Mouse (Mus musculus) stomach, embryonic 14.5 days (tissue): ENCODE measurements around the gene Notch2. TPM values are rescaled to one million over a fixed set of nuclear protein-coding genes. Genes with fewer than 3 reads are reported as not detected.

Experiments
- ATAC-seq: fragments of 200-750 bp; cut with Nextera tagmentation; 2 replicates; pipeline ENCODE4 v1.8.0; 2017; ENCODE audit warnings: low read depth, moderate TSS enrichment; ENCODE audit not compliant: insufficient number of reproducible peaks, insufficient read depth, low FRiP score
- H3K27ac ChIP-seq: fragments of 300-500 bp; sonication (generic); 2 replicates; pipeline ENCODE4 v1.5.1; 2014; ENCODE audit warnings: mild to moderate bottlenecking, low read length, moderate library complexity, mixed read lengths
- H3K27me3 ChIP-seq: fragments of 300-500 bp; sonication (generic); 2 replicates; pipeline ENCODE4 v1.6.1; 2014; ENCODE audit warnings: low read length, control low read depth, mixed read lengths; ENCODE audit not compliant: control insufficient read depth, insufficient read depth
- H3K36me3 ChIP-seq: fragments of 300-500 bp; sonication (generic); 2 replicates; pipeline ENCODE4 v1.6.1; 2014; ENCODE audit warnings: mild to moderate bottlenecking, control low read depth, low read length, moderate library complexity, mixed read lengths; ENCODE audit not compliant: control insufficient read depth, insufficient read depth
- H3K4me1 ChIP-seq: fragments of 300-500 bp; sonication (generic); 2 replicates; pipeline ENCODE4 v1.6.1; 2014; ENCODE audit warnings: low read length, control low read depth, mixed read lengths; ENCODE audit not compliant: control insufficient read depth, insufficient read depth
- H3K4me2 ChIP-seq: fragments of 300-500 bp; sonication (generic); replicated peaks from 2 replicates; pipeline ENCODE4 v1.6.1; 2014; ENCODE audit warnings: low read depth, low read length, control low read depth
- H3K4me3 ChIP-seq: fragments of 300-500 bp; sonication (generic); 2 replicates; pipeline ENCODE4 v1.5.1; 2014; ENCODE audit warnings: low read depth, low read length, control low read depth
- H3K9ac ChIP-seq: fragments of 300-500 bp; sonication (generic); replicated peaks from 2 replicates; pipeline ENCODE4 v1.6.1; 2014; ENCODE audit warnings: low read depth, mild to moderate bottlenecking, control low read depth, low read length, moderate library complexity, mixed read lengths
- H3K9me3 ChIP-seq: fragments of 300-500 bp; sonication (generic); 2 replicates; pipeline ENCODE4 v1.6.1; 2016; ENCODE audit warnings: low read depth, low read length, control low read depth; ENCODE audit not compliant: control insufficient read depth
- WGBS: fragments of 180-500 bp; shearing (Covaris S2); extraction: QIAGEN DNeasy Blood & Tissue Kit; methylation state at CpG from one replicate; pipeline ENCODE4 v1.1.7; 2014; 5-methylcytosine and 5-hydroxymethylcytosine counted together
- polyA plus RNA-seq: library from polyadenylated mRNA; unstranded; fragments of >200 nt; fragmentation: Nextera tagmentation; extraction: Ambion mirVana; gene quantifications from 2 replicates; pipeline ENCODE4 v1.2.1, GENCODE M21; 2014

The Notch2 gene
- polyA plus RNA-seq, 1 experiment from 2014 or later: 36.2 TPM

- 65% methylated on average over 13 of the region's 13 CpGs for WGBS
- peaks cover 20% of the 10 kb centered on the region for H3K4me1 ChIP-seq
- H3K9ac ChIP-seq: no peak overlapping the region
- no peaks in the 10 kb centered on the region for H3K27me3 ChIP-seq
- H3K4me2 ChIP-seq: no peak overlapping the region
- no peak for ATAC-seq
- H3K4me3 ChIP-seq: no peak overlapping the region
- peaks cover 9% of the 10 kb centered on the region; the same call in 1 of the 2 replicates for H3K36me3 ChIP-seq
- H3K27ac ChIP-seq: peak overlapping the region; percentile 90
- H3K9me3 ChIP-seq: no peaks in the 10 kb centered on the region
Measured at GRCm38 (mm10) chr3:98084870-98085269, 71.5 kb downstream of the Notch2 start.

- peaks cover 9% of the 10 kb centered on the region; the same call in 1 of the 2 replicates for H3K36me3 ChIP-seq
- H3K4me2 ChIP-seq: no peak overlapping the region
- WGBS: 15% methylated on average over 5 of the region's 5 CpGs
- H3K4me1 ChIP-seq: peaks cover 24% of the 10 kb centered on the region
- H3K27me3 ChIP-seq: no peaks in the 10 kb centered on the region
- no peaks in the 10 kb centered on the region for H3K9me3 ChIP-seq
- ATAC-seq: peak; percentile 80
- H3K9ac ChIP-seq: no peak overlapping the region
- no peak overlapping the region for H3K4me3 ChIP-seq
- peak overlapping the region; percentile 90 for H3K27ac ChIP-seq
Measured at GRCm38 (mm10) chr3:98085812-98086268, 72.5 kb downstream of the Notch2 start.

GRCm38 (mm10) chr3:98086441-98086840 is 73.1 kb downstream of the Notch2 start:
- Histone ChIP-seq H3K9ac (no peak overlapping the region), H3K4me2 (no peak overlapping the region), H3K27me3 (no peaks in the 10 kb centered on the region), H3K27ac (peak overlapping the region; percentile 90), H3K4me1 (peaks cover 24% of the 10 kb centered on the region), H3K36me3 (peaks cover 12% of the 10 kb centered on the region; the same call in 1 of the 2 replicates), H3K4me3 (no peak overlapping the region), H3K9me3 (no peaks in the 10 kb centered on the region)
- peak; percentile 24; the same call in 1 of the 2 replicates for ATAC-seq
- WGBS: 42% methylated on average over 4 of the region's 4 CpGs

GRCm38 (mm10) chr3:98086860-98087259 is 73.5 kb downstream of the Notch2 start:
- H3K9me3 ChIP-seq: no peaks in the 10 kb centered on the region
- no peak overlapping the region for H3K4me2 ChIP-seq
- H3K36me3 ChIP-seq: peaks cover 14% of the 10 kb centered on the region; the same call in 1 of the 2 replicates
- peaks cover 24% of the 10 kb centered on the region for H3K4me1 ChIP-seq
- H3K4me3 ChIP-seq: no peak overlapping the region
- no peak for ATAC-seq
- H3K9ac ChIP-seq: no peak overlapping the region
- peak overlapping the region; percentile 90 for H3K27ac ChIP-seq
- 49% methylated on average over 5 of the region's 5 CpGs for WGBS
- no peaks in the 10 kb centered on the region for H3K27me3 ChIP-seq

- no peak overlapping the region for H3K9ac ChIP-seq
- H3K4me1 ChIP-seq: peaks cover 24% of the 10 kb centered on the region
- no peak for ATAC-seq
- H3K36me3 ChIP-seq: peaks cover 9% of the 10 kb centered on the region; the same call in 1 of the 2 replicates
- H3K27me3 ChIP-seq: no peaks in the 10 kb centered on the region
- H3K27ac ChIP-seq: peak overlapping the region; percentile 90; the same call in 1 of the 2 replicates
- no peaks in the 10 kb centered on the region for H3K9me3 ChIP-seq
- 90% methylated on average over 3 of the region's 3 CpGs for WGBS
- no peak overlapping the region for H3K4me3 ChIP-seq
- H3K4me2 ChIP-seq: no peak overlapping the region
Measured at GRCm38 (mm10) chr3:98087551-98087950, 74.2 kb downstream of the Notch2 start.

- ATAC-seq: no peak
- Histone ChIP-seq H3K4me1 (peaks cover 39% of the 10 kb centered on the region), H3K36me3 (peaks cover 5% of the 10 kb centered on the region; the same call in 1 of the 2 replicates), H3K4me3 (no peak overlapping the region), H3K27ac (peak overlapping the region; percentile 45; the same call in 1 of the 2 replicates), H3K27me3 (no peaks in the 10 kb centered on the region), H3K9me3 (no peaks in the 10 kb centered on the region), H3K9ac (no peak overlapping the region), H3K4me2 (no peak overlapping the region)
- 68% methylated on average over 5 of the region's 5 CpGs for WGBS
Measured at GRCm38 (mm10) chr3:98089702-98090101, 76.4 kb downstream of the Notch2 start.

- no peaks in the 10 kb centered on the region for H3K27me3 ChIP-seq
- no peak overlapping the region for H3K4me2 ChIP-seq
- no peak overlapping the region for H3K9ac ChIP-seq
- no peak for ATAC-seq
- WGBS: 60% methylated on average over 8 of the region's 8 CpGs
- H3K9me3 ChIP-seq: no peaks in the 10 kb centered on the region
- peak overlapping the region; percentile 45; the same call in 1 of the 2 replicates for H3K27ac ChIP-seq
- H3K4me3 ChIP-seq: no peak overlapping the region
- peaks cover 38% of the 10 kb centered on the region for H3K4me1 ChIP-seq
- peaks cover 5% of the 10 kb centered on the region; the same call in 1 of the 2 replicates for H3K36me3 ChIP-seq
Measured at GRCm38 (mm10) chr3:98090129-98090528, 76.8 kb downstream of the Notch2 start.

- H3K4me3 ChIP-seq: no peak overlapping the region
- ATAC-seq: no peak
- no peaks in the 10 kb centered on the region for H3K27me3 ChIP-seq
- WGBS: 72% methylated on average over 10 of the region's 10 CpGs
- H3K9me3 ChIP-seq: no peaks in the 10 kb centered on the region
- H3K4me2 ChIP-seq: no peak overlapping the region
- no peak overlapping the region for H3K9ac ChIP-seq
- H3K36me3 ChIP-seq: peaks cover 8% of the 10 kb centered on the region
- H3K27ac ChIP-seq: no peak overlapping the region
- H3K4me1 ChIP-seq: peaks cover 35% of the 10 kb centered on the region
Measured at GRCm38 (mm10) chr3:98092680-98093370, 79.5 kb downstream of the Notch2 start.
